Mouse (Mus musculus) embryonic fibroblast, embryonic 13.5 days (primary cell): ENCODE data around the gene Cd300ld5.

Experiments
- CTCF ChIP-seq: IDR thresholded peaks from 2 replicates; pipeline ENCODE4 v1.5.1; 2011; ENCODE audit warnings: mild to moderate bottlenecking, control low read depth, low read length, moderate library complexity, borderline replicate concordance; ENCODE audit not compliant: insufficient read depth
- POLR2A ChIP-seq: IDR thresholded peaks from 2 replicates; pipeline ENCODE4 v1.6.1; 2011; ENCODE audit warnings: low read depth, mild to moderate bottlenecking, control low read depth, low read length, moderate library complexity

GRCm38 (mm10) chr11:115075407-115075806 lies 37.8 kb upstream of the Cd300ld5 start:
- TF ChIP-seq CTCF: no peak
- no peak for TF ChIP-seq POLR2A
